Mouse (Mus musculus) midbrain, embryonic 10.5 days (tissue): ENCODE measurements around the gene Frmd6. TPM values are rescaled to one million over a fixed set of nuclear protein-coding genes. Genes with fewer than 3 reads are reported as not detected.

Experiments
- DNase-seq: peaks from one replicate; pipeline ENCODE4 v3.0.0-alpha.2; 2017; ENCODE audit warnings: low spot score
- H3K27ac ChIP-seq: fragments of 300-500 bp; sonication (generic); replicated peaks from 2 replicates; pipeline ENCODE4 v1.5.1; 2016; ENCODE audit warnings: mild to moderate bottlenecking
- H3K27me3 ChIP-seq: fragments of 300-500 bp; sonication (generic); 2 replicates; pipeline ENCODE4 v1.6.1; 2016; ENCODE audit warnings: low read depth, mild to moderate bottlenecking; ENCODE audit not compliant: poor library complexity, severe bottlenecking
- H3K36me3 ChIP-seq: fragments of 300-500 bp; sonication (generic); 2 replicates; pipeline ENCODE4 v1.6.1; 2016; ENCODE audit warnings: mild to moderate bottlenecking, moderate library complexity
- H3K4me1 ChIP-seq: fragments of 300-500 bp; sonication (generic); 2 replicates; pipeline ENCODE4 v1.6.1; 2016
- H3K4me3 ChIP-seq: fragments of 300-500 bp; sonication (generic); 2 replicates; pipeline ENCODE4 v1.5.1; 2016; ENCODE audit warnings: mild to moderate bottlenecking, moderate library complexity
- H3K9me3 ChIP-seq: fragments of 300-500 bp; sonication (generic); replicated peaks from 2 replicates; pipeline ENCODE4 v1.6.1; 2016; ENCODE audit warnings: mild to moderate bottlenecking
- WGBS: fragments of 180-500 bp; shearing (Covaris S2); methylation state at CpG from one replicate; pipeline ENCODE4 v1.1.7; 2016; 5-methylcytosine and 5-hydroxymethylcytosine counted together
- polyA plus RNA-seq: library from polyadenylated mRNA; unstranded; fragments of >200 nt; fragmentation: Nextera tagmentation; extraction: Ambion mirVana; gene quantifications from 2 replicates; pipeline ENCODE4 v1.2.1, GENCODE M21; 2016

Frmd6 gene
- polyA plus RNA-seq, 1 experiment from 2014 or later: 18.0 TPM

- no peak overlapping the region for H3K4me3 ChIP-seq
- WGBS: 29% methylated on average over 3 of the region's 3 CpGs
- no peak for DNase-seq
- peaks cover 25% of the 10 kb centered on the region for H3K4me1 ChIP-seq
- H3K27me3 ChIP-seq: no peaks in the 10 kb centered on the region
- H3K9me3 ChIP-seq: no peaks in the 10 kb centered on the region
- H3K27ac ChIP-seq: no peak overlapping the region
- no peaks in the 10 kb centered on the region for H3K36me3 ChIP-seq
Measured at GRCm38 (mm10) chr12:70812822-70813465, 12.4 kb upstream of the Frmd6 start.

GRCm38 (mm10) chr12:70816731-70817130, 8.6 kb upstream of the Frmd6 start:
- 53% methylated on average over 2 of the region's 2 CpGs for WGBS
- DNase-seq: no peak
- H3K4me3 ChIP-seq: no peak overlapping the region
- peaks cover 25% of the 10 kb centered on the region for H3K4me1 ChIP-seq
- no peak overlapping the region for H3K27ac ChIP-seq
- no peaks in the 10 kb centered on the region for H3K36me3 ChIP-seq
- H3K27me3 ChIP-seq: 0 out of 2 replicates have a peak, but pooled peaks cover 5% of the 10 kb centered on the region
- no peaks in the 10 kb centered on the region for H3K9me3 ChIP-seq

GRCm38 (mm10) chr12:70824017-70824416, 1.3 kb upstream of the Frmd6 start:
- no peak for DNase-seq
- Histone ChIP-seq H3K27me3 (0 out of 2 replicates have a peak, but pooled peaks cover under 1% of the 10 kb centered on the region), H3K27ac (0 out of 2 replicates have a peak overlapping the region, but pooled peaks have one; percentile 94), H3K4me3 (peak overlapping the region; percentile 80; the same call in 1 of the 2 replicates), H3K9me3 (no peaks in the 10 kb centered on the region), H3K4me1 (peaks cover 39% of the 10 kb centered on the region), H3K36me3 (no peaks in the 10 kb centered on the region)
- WGBS: 70% methylated on average over 7 of the region's 7 CpGs

- H3K4me1 ChIP-seq: peaks cover 46% of the 10 kb centered on the region
- DNase-seq: no peak
- WGBS: under 1% methylated on average over 55 of the region's 55 CpGs
Measured at GRCm38 (mm10) chr12:70825651-70826317, 470 bp downstream of the Frmd6 start.

GRCm38 (mm10) chr12:70826318-70827072, 1.2 kb downstream of the Frmd6 start:
- no peaks in the 10 kb centered on the region for H3K9me3 ChIP-seq
- H3K36me3 ChIP-seq: no peaks in the 10 kb centered on the region
- H3K27me3 ChIP-seq: no peaks in the 10 kb centered on the region
- H3K4me1 ChIP-seq: peaks cover 50% of the 10 kb centered on the region
- peak; percentile 32 for DNase-seq
- H3K27ac ChIP-seq: peak overlapping the region; percentile 94
- peak overlapping the region; percentile 80 for H3K4me3 ChIP-seq
- 2% methylated on average over 19 of the region's 19 CpGs for WGBS

More at GRCm38 (mm10) chr12:70825651-70826317, 470 bp downstream of the Frmd6 start:
- Histone ChIP-seq H3K27me3 (no peaks in the 10 kb centered on the region), H3K36me3 (no peaks in the 10 kb centered on the region), H3K9me3 (no peaks in the 10 kb centered on the region), H3K4me3 (peak overlapping the region; percentile 80), H3K27ac (peak overlapping the region; percentile 94)

GRCm38 (mm10) chr12:70827187-70827900, 2.0 kb downstream of the Frmd6 start:
- WGBS: 34% methylated on average over 9 of the region's 9 CpGs
- Histone ChIP-seq H3K27ac (0 out of 2 replicates have a peak overlapping the region, but pooled peaks have one; percentile 46), H3K27me3 (no peaks in the 10 kb centered on the region), H3K4me3 (peak overlapping the region; percentile 80), H3K36me3 (no peaks in the 10 kb centered on the region), H3K4me1 (peaks cover 50% of the 10 kb centered on the region), H3K9me3 (no peaks in the 10 kb centered on the region)
- DNase-seq: no peak

GRCm38 (mm10) chr12:70827901-70828271, 2.6 kb downstream of the Frmd6 start:
- WGBS: 74% methylated on average over 4 of the region's 4 CpGs
- H3K27ac ChIP-seq: no peak overlapping the region
- DNase-seq: no peak
- H3K27me3 ChIP-seq: no peaks in the 10 kb centered on the region
- H3K36me3 ChIP-seq: no peaks in the 10 kb centered on the region
- peaks cover 50% of the 10 kb centered on the region for H3K4me1 ChIP-seq
- H3K4me3 ChIP-seq: peak overlapping the region; percentile 80; the same call in 1 of the 2 replicates
- H3K9me3 ChIP-seq: no peaks in the 10 kb centered on the region

GRCm38 (mm10) chr12:70830982-70831566, 5.8 kb downstream of the Frmd6 start:
- Histone ChIP-seq H3K9me3 (no peaks in the 10 kb centered on the region), H3K4me1 (peaks cover 34% of the 10 kb centered on the region), H3K27me3 (no peaks in the 10 kb centered on the region), H3K27ac (no peak overlapping the region), H3K36me3 (no peaks in the 10 kb centered on the region), H3K4me3 (no peak overlapping the region)
- WGBS: 77% methylated on average over 9 of the region's 9 CpGs
- DNase-seq: no peak

GRCm38 (mm10) chr12:70832216-70832998, 7.1 kb downstream of the Frmd6 start:
- DNase-seq: no peak
- H3K4me3 ChIP-seq: no peak overlapping the region
- no peaks in the 10 kb centered on the region for H3K9me3 ChIP-seq
- H3K4me1 ChIP-seq: peaks cover 21% of the 10 kb centered on the region
- 82% methylated on average over 4 of the region's 4 CpGs for WGBS
- no peaks in the 10 kb centered on the region for H3K36me3 ChIP-seq
- no peak overlapping the region for H3K27ac ChIP-seq
- no peaks in the 10 kb centered on the region for H3K27me3 ChIP-seq

- 98% methylated on average over 3 of the region's 3 CpGs for WGBS
- no peak for DNase-seq
- Histone ChIP-seq H3K27ac (no peak overlapping the region), H3K4me1 (peaks cover 14% of the 10 kb centered on the region), H3K36me3 (no peaks in the 10 kb centered on the region), H3K27me3 (no peaks in the 10 kb centered on the region), H3K4me3 (no peak overlapping the region), H3K9me3 (no peaks in the 10 kb centered on the region)
Measured at GRCm38 (mm10) chr12:70833050-70833449, 7.7 kb downstream of the Frmd6 start.

- Histone ChIP-seq H3K36me3 (no peaks in the 10 kb centered on the region), H3K4me1 (peaks cover 10% of the 10 kb centered on the region), H3K9me3 (no peaks in the 10 kb centered on the region), H3K27me3 (no peaks in the 10 kb centered on the region), H3K4me3 (no peak overlapping the region), H3K27ac (no peak overlapping the region)
- WGBS: 86% methylated on average over 4 of the region's 4 CpGs
- no peak for DNase-seq
Measured at GRCm38 (mm10) chr12:70834043-70834442, 8.7 kb downstream of the Frmd6 start.
